Mouse (Mus musculus) gastrocnemius, postnatal 14 days (tissue): Measurements from ENCODE around the gene Atp10b. TPM values are rescaled to one million over a fixed set of nuclear protein-coding genes. Genes with fewer than 3 reads are reported as not detected.

Experiments
- DNase-seq: peaks from one replicate; pipeline ENCODE4 v3.0.0; 2021; ENCODE audit warnings: mixed read lengths
- intact Hi-C: fragments of 180-260 bp; cut with DNase I; formaldehyde crosslinking; loops from one replicate; pipeline ENCODE4 v1.15.1; 2025; ENCODE audit warnings: low total_unique reads
- total RNA-seq, 2 experiments: library from RNA; stranded (reverse); gene quantifications; 2 replicates each; pipeline ENCODE4 v1.2.3; 2021

The Atp10b gene
- total RNA-seq, 2 experiments from 2014 or later = 0.02 to 0.14 TPM

DNA sequence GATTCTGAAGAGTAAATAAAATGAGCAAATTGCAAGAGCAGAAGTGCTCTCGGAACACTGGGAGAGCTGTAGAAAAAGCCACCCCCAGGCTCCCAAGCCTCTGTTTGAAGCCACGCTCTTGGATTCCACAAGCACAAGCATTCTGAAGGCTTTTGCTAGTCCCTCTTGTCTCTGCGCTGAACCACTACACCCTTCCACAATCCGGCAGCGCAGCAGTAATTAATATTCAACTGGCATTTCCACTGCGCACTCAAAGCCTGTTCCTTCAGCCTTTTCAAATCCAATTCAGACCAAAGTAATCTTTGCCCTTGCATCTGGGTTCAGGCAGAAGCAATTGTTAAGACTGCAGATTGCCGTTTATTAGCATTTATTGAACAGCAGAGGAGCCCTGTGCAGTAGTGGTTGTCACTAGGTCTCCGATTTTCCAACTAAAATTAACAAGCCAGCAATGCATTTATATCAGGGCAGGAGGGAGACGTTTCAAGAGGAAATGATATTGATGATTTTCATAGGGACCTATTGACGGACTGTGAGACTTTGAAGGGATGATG, 120.7 kb downstream of the Atp10b start:
- DNase-seq = no peak
- intact Hi-C loops = no loop called here

GRCm38 (mm10) chr11:43273896-43274295, 124.2 kb downstream of the Atp10b start:
- DNase-seq = no peak
- intact Hi-C loops = no loop called here

DNA sequence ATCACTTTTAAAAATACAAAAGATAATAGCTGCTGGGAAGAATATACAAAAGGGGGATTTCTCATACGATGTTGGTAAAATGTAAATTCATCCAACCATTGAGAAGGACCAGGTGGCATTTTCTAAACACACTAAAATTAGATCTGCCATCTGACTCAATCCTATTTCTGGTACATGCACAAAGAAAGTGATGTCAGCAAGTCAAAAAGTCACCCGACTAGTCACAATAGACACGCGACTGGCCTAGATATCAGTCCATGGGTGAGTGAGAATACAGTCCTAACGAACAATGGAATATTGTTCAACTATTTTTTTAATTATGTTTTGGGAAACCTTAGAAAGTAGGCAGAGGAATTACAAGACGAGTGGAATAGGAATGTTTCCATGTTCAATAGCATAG, 147.9 kb downstream of the Atp10b start:
- DNase-seq = no peak
- intact Hi-C loops = no loop called here

DNA sequence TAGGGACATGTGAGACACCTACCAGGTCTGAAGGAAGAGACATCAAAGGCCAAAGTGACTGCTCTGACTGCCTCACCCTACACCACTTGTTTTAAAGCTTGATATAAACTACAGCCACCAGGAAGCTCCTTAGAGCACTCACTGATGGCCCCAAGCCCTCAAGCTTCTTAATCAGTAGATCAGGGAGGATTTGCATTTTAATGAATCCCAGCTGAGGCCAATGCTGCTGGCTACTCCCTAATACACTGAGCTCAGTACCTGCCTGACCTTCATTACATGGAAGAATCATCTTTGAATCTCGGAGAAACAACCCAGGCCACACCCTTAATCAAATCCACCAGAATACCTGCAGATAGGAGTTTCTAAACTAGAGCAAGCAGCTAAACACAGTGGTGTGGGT, 161.3 kb downstream of the Atp10b start:
- DNase-seq = no peak
- intact Hi-C loops = no loop called here

Other genes starting within 250 kb of the Atp10b start
- not detected for gene Gm9972, start 114.1 kb upstream of the Atp10b start, total RNA-seq